Mouse (Mus musculus): ENCODE measurements around the gene Trim62.
A peak's percentile ranks its signal among the peaks of the same experiment; 100 is the strongest.

The Trim62 gene

DNA sequence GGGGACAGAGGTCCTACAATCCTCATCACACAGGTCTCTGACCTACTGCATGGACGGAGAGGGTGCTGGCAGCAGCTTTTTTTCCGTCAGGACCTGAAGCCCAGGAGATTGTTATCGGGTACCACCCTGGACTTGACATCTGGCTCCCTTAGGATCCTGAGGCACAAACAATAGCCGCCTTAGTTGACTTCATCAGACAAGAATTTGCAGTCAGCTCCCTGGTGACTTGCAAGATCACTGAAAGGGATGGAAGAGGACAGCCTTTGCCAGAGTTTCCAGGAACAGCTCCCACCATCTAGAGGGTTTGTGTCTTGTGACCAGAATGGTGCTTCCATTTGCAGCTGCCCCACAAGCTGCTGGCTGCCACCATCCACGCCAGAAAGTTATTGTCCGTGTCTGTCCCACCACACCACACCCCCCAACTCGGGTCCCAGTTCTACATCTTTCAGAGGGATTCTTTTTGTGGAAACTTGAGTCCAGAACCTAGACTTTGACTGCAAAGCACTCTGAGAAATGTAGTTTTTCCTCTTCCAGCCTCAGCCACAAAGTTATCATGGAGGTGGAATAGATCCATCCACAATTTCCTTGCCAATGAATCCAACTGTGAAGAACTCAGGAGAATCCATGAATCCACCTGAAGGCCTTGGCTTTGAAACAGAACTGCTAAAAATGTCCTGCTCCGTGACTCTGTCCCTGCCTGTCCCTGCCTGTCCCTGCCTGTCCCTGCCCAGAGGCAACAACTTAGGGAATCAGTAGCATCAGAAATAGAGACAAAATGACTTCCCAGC is 27.1 kb downstream of the Trim62 start:
- DNase-seq = peak; percentile 38

DNA sequence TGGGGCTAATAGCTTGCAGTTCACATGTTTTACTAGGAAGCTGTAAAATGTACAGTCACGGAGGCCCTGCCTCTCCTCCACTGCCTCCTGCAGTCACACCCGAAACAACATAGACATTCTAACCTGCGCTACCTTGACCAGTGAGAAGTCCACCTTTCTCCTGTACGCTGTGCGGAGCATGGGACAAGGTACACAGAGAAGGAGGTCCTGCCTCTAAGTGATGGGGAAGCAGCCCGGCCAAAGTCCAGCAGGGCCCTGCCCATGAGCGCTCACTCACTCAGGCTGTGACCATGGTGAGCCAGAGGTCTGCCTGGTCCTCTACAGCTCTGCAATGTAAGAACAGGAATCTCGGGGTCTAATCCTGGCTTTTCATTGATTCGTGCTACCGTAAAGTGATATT is 28.7 kb downstream of the Trim62 start:
- no peak for DNase-seq

DNA sequence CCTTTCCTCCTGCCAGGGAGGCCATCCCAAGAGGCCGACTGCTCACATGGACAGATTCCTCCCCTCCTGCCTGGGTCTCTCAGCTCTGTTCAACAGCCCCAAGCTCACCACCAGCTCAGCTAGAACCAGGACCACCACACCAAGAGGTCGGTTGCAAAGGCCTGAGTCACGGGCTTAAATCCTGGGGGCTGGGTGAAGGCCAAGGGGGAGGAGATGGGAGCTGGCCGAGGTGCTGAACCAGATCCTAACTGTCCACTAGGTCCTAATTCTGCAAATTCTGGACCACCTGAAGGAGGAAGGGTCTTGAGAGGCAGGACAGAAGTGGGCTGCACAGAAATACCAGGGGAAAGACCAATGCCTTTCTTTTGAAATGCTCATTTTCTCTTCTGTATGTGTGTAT is 30.4 kb downstream of the Trim62 start:
- DNase-seq = no peak

DNA sequence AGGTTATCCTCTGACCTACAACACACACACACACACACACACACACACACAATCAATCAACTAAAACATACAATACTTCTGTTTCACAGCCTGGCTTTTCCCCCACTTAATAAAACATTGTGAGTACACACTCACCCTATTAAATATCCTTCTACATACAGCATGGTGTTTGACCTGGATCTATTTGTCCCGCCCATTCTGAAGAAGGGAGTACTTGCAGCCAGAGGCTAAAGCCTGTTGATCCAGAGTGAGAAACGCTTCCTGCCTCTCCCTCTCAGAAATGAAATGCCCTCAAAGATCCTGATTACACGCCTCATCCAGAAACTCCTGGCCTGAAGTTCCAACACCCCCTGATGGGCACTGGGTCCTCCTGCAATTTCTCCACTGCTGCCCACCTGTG is 33.7 kb downstream of the Trim62 start:
- DNase-seq = no peak

DNA sequence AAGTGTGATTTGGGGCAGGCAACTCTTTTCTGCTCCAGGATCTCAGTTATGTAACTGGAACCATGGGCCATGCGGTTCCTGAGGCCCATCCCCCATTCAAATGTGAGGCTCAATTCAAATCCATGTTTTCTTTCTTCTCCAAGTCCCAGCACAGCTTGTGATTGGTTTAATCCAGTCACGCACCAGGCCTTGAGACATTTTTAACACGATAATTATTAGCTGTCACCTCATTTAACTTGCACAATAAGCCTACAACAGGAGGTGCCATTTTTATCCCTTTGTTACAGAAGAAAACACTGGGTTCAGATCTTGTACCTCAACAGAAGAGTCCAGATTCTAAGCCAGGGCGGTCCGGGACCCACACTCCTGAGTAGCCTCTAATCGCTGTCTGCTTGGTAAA is 34.4 kb downstream of the Trim62 start:
- no peak for DNase-seq

DNA sequence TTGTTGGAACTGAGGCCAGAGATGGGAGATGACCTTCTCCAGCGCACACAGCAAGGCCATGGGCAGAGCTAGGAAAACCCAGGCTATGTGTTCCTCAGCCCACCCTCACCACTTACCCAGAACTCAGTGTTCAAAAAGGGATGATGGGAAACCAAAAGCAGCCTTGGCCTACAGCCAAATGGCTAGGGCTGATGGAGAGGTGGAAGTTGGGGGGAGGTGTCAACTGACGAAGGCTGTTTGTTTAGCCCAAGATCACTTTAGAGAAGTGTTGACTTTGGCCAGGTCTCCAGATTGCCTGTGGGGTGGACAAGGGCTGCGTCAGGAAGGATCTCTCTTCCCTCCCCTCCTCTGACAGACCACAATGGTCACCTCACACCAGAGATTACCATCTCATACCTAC is 34.8 kb downstream of the Trim62 start:
- DNase-seq = no peak

DNA sequence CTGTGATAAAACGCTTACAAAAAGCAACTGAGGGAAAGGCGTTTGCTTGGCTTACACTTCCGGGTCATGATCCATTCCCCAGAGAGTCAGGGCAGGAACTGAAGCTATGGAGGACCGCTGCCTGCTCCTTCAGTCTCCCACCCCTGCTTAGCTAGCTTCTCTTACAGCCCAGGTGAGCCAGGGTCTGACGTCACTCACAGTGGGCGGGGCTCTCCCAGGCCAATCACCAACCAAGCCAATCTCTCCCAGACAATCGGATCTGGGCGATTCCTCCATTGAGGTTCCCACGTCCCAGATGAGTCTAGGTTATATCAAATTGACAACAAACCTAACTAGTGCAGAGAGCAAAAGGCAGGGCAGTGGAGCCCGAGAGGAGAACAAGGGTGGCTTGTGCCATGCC is 35.7 kb downstream of the Trim62 start:
- DNase-seq = no peak

DNA sequence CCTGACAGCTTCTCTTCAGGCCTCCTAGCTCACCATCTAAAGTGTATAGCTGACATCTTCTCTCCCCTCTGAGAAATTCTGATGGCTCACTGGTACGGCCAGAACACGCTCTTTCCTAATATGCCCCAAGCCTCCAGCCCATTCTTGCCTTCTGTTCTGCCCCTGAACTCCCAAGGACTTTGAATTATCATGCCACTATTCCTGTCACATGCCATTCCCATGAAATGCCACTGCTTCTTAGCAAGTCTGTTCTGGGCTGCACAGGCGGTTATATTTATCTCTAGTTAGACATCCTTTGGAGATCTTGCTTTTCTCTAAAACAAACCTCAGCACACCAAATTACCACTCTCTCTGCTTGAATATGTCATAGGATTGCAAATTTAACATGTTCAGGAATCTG is 40.2 kb downstream of the Trim62 start:
- no peak for DNase-seq

DNA sequence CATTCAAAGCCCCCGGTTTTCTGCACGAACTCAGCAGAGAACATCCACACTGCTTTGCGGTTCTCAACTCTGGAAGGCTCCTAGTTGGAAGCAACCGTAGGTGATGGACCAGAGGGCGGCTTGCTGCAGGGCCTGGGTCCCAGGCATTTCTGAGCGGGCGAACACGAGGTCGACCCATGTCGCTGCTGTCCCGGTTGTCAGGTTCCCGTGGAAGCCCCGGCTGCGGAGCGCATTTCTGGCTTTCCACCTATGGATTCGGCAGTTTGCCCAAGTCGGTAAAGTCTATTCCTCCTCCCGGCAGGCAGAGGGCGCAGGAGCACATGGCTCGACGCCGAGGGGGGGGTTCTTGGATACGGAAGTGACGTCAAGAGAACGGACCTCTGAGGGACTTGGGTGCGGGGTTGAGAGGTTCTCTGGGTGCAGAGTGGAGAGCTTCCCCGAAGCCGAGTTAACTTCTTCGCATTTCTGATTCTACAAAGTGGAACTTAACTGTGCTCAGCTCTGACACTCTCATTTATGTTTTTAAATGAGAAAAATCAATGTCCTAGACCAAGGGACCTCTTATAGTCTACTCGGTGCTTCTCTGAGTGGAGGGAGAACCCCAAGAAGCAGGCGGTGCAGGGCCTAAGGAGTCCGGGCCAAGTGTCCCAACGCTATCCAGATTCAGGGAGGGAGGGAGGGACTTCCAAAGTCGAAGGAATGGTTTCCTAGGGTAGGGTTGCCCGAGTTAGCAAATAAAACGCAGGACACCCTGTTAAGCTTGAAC is 41.6 kb downstream of the Trim62 start:
- peak; percentile 89 for DNase-seq

DNA sequence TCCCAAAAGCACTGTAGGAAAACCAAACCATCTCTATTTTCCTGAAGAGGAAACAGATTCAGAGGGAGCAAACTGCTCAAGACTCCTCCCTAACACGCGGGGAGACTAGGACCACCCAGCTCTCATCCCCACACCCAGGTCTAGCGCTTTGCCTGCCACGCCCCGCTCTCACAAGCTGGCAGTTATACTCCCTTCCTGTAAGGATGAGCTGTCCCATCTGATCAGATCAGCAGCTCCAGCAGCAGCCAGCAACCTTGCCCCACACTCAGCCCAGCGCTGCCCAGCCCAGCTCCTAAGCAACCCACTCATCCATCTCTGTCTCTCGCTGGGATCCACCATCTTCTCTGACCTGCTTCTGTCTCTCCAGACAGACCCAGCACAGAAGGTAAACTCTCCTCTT is 49.4 kb downstream of the Trim62 start:
- no peak for DNase-seq

DNA sequence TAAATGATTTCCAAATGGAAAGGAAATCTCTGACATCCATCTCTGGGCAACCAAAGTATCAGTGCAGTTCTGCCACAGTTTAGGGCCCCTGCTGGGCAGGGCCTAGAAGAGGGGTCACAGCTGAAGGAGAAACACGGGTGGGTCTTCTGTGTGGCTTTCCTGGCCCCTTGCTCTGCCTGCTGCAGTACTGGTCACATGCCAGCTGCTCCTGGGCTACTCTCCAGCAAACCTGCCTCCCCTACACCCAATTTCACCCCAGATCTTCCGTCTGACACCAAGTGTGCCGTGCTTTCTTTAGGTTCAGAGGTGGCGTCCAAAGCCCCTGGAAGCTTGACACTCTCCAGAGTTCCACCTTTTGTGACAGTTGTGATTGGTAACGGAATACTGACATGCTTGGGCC is 52.2 kb downstream of the Trim62 start:
- DNase-seq = no peak

DNA sequence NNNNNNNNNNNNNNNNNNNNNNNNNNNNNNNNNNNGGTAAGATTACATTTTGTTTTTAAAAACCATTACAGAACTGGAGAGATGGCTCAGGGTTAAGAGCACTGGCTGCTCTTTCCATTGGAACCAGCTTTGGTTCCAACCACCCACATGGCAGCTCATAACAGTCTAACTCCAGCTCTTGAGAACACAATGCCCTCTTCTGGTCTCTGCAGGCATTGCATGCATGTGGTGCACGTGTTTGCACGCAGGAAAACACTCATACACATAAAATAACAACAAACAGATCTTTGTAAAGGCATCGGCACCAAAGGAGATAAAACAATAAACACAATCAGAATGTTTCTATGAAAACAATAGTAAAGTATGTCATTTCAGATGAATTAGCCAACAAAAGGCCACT is 59.0 kb downstream of the Trim62 start:
- DNase-seq = no peak

DNA sequence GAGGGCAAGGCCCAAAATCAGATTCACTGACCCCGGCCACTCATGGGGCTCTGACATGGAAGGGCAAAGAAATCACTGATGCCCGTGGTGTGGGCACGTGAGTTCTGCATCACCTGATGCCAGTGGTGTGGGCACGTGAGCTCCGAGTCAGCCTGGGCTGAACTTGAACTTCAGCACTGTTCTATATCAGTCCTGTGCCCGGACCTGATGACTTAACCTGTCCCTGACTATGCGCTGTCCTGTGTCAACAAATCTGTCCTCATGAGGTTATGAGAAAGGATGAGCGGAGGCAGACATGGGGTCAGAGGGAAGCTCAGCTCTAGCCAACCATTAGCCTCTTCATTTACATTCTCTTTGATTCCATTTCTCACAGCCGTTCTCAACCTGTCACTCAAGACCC is 63.4 kb downstream of the Trim62 start:
- no peak for DNase-seq

DNA sequence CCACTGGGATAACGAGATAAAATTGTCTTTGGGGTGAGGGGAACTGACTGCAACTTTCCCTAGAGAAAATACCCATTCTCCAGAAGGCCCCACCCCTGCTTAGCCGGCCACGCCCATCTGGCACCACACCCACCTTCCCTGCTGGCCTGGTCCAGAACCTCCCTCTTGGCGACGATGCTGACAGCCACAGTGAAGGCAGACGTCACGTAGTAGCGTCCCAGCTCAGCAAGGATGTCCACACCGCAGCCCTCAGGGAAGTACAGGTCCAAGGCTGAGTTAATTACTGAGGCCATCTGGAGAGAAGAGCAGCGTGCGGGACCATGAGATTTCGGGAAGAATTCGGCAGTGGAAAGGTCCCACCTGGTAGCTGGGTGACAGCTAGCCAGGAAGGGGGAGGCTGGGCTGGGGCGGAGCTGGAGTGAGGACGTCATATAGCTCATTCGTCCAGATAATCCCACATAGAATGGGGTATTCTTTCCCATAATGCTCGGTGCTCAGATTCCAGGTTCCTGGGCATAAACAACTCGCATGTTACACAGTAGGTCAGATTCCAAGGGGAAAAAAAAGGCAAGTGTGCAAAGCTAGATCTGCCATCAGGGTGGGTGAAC is 64.0 kb downstream of the Trim62 start:
- no peak for DNase-seq

DNA sequence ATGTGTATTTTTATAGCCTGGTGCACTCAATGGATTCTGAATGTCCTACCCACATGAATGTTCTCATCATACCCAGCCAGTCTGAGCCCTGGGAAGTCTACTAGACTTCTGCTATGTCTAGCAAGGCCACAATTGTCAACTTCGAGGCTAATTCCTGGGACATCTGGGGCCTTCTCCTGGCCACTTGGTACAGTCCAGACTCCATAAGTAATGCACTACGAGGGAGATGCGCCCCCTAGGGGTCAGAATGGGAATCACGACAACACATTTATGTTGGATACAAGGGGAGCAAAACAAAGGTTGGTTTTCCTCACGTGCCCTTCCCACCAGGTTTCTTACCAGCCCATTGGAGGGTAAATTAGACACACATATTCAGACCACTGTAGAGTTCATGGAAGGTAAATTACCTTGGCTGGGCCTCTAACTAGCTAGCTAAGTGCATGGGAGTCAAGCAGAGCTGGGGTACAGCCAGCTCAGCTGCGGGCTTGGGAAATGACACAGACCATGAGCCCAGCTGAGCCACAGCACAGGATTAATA is 64.8 kb downstream of the Trim62 start:
- DNase-seq = no peak

DNA sequence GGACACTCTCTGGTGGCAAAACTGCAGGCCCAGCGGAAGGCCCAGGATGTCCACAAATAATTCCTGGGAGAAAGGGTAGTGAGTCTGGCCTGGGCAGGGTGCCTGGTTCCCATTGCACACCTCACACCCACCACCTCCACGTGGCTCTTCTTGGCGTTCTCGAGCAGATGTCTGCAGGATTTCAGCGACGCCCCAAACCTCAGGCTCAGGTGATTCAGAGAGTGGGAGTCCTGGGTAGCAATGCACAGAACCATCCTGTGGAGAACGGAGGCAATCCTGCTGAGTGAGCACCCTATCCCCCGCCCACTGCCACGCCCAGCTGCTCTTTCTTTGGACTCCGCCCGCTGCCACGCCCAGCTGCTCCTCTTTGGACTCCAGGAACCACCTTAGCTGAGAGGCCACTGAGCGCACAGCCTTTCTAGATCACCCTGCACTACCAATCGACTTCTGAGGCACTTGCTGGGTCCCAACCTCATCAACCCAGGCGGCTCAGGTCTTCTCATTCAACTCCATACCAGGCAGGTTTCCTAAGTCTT is 66.2 kb downstream of the Trim62 start:
- DNase-seq = no peak

DNA sequence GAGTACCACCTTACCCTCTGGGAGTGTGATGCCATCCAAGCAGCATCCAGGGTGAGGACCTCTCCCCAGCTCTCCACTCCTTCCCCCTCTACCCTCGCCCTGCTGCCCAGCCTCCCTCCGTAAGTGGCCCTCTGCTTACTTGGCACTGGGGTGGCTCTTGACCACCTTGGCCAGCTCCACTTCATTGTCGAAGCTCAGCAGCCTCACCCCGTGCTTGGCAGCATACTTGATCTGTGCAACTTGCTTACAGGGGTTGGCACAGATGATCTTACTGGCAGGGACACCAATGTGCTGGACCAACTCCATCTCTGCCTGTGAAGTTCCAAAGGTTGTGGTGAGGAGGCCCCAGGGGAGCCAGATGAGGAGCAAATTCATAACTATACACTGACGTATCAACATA is 67.1 kb downstream of the Trim62 start:
- no peak for DNase-seq

DNA sequence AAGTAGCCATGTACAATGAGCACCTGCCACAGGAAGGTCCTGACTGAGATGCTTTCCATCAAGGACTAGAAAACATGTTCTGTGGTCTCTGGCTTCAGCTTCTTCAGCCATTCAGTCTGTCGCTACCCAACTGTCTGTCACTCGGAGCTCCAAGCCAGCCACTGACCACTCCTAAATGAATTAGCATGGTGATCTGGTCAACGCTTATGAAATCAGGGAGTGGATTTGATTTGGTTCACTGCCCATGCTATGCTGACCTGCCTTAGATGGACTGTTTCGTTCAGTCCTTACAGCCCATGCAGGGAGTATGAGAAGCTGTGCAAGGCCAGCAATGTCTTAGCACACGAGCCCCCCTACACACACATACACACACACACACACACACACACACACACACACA is 70.5 kb downstream of the Trim62 start:
- no peak for DNase-seq

DNA sequence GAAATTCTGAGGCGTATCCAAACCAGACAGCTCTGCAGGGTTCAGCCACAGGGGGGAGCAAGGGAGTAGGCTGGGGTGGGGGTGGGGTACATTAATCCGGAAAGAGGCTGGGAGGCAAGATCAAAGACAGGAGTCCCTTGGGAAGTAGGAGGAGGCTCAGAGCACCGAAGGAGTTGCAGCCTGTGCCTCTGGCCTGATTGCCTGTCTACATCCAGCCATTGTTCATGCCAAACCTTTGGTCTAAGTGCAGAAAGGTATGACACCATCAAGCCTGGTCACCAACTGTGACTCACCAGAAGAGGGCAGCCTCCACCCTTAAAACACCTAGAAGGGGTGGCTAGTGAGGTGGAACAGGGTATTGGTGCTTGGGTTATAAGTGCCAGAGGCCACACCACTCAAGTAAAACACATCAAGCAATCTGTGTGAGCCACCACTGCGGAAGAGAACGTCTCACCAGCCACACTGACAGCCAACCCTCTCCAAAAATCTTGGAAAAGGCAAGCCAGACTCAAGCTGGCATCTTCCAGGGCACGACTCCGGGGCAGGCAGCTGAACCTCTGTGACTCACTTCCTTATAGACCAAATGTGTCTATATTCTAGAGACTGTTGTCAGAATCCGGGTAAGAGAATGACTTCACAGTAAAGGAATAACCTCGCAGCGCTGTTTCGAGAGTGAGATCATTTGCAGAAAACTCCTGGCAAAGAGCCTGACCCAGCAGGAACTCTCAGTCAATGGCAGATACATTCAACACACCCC is 74.0 kb downstream of the Trim62 start:
- peak; percentile 37 for DNase-seq

DNA sequence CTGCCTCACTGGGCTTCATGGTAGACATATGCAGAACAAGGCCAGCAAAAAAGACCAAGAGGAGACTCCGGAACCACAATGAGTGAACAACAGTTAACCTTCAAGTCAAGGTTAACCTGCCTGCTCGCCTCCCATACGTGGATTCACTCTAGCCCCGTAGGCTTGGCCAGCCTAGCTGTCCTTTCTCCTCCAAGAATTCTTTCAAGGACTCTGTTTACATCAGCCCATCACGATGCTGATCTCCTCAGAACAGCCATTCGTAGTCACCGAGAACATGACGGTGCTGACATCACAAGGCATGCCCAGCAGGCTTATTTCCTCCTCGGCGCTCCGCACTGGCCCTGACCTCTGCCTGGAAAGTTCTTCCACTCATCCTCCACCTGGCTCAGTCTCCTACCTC is 74.8 kb downstream of the Trim62 start:
- DNase-seq = no peak

DNA sequence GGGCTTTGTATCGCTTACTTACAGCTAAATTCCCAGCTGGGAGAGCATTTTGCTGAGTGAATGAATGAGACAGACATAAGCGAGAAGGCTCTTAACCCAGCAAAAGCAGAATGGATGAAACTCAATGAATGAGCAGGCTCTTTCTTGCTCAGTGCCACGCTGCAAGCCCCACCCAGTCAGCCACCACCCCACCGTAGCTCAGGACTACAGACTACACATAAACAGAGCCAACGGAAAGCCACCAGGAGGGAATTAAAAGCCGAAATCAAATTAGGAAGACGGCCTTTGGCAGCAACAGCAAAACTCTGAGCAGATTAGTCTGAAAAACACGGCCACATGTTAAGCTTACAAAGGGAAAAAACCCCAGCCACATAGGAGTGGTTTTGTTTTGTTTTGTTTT is 75.5 kb downstream of the Trim62 start:
- no peak for DNase-seq

DNA sequence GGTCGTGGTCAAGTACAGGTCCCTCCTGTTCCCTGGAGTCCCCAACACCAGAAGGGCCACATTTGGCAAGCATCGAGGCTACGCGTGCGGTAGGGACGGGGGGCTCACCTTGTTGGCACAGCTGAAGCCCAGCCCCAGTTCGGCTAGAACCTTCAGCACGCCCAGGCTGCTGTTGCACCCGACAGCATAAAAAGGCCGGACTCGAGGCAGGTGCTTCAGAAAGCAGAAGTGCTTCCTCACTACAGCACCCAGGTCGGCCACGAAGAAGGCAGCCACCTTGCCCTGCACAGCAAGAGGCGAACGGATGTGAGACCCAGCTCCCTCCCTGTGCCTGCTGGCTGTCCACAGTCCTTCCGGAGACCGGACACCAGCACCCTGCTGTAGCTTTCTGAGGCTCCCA is 76.3 kb downstream of the Trim62 start:
- peak; percentile 41 for DNase-seq

Data from cerebellum, adult 11-12 months (tissue).